Mouse (Mus musculus) kidney, adult 2 months (tissue): ENCODE data around the gene Hpd.

Source experiments
- CTCF ChIP-seq: fragments of 200-500 bp; conservative IDR thresholded peaks from 2 replicates; pipeline ENCODE4 v1.5.1; 2011; ENCODE audit warnings: low read depth, mild to moderate bottlenecking, control low read depth, low read length, moderate library complexity, mixed read lengths; ENCODE audit not compliant: insufficient read depth, insufficient read length
- POLR2A ChIP-seq: fragments of 200-500 bp; IDR thresholded peaks from one replicate; pipeline ENCODE4 v1.6.1; 2011; ENCODE audit warnings: low read depth, low read length, control low read depth

- TF ChIP-seq CTCF (no peak), POLR2A (no peak)
Observed at GRCm38 (mm10) chr5:123191427-123191826, 8.9 kb upstream of the Hpd start.
